Mouse (Mus musculus) heart, postnatal 36 days (tissue): ENCODE data around the gene Plcb1. TPM values are rescaled to one million over a fixed set of nuclear protein-coding genes. Genes with fewer than 3 reads are reported as not detected.

Experiments
- DNase-seq, 2 experiments: peaks; one replicate each; pipeline ENCODE4 v3.0.0; 2021 to 2022
- intact Hi-C: fragments of 180-260 bp; cut with DNase I; formaldehyde crosslinking; loops from one replicate; pipeline ENCODE4 v1.15.1; 2025
- total RNA-seq, 2 experiments: library from RNA; stranded (reverse); gene quantifications; 2 replicates each; pipeline ENCODE4 v1.2.3; 2021

The Plcb1 gene
- total RNA-seq, 2 experiments from 2014 or later, result 4.0 to 4.7 TPM

DNA sequence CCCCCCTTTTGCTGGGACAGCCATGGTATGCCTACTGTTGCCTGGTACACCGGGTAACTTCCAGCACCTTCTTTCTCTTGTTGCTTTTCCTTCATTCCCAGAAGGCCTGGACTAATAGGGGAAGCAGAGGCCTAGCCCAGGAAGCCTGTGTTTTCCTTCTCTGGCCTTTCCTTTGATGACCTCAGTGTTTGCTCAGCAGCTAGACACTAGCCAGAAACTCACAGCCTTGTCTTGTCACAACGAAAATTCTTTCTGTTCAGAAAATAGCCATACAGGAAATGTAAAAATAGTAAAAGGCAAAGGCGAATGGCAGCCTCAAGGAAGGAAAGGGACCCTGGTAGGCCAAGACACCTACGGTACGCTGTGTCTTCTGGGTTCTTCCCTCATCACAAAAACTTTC lies 489.1 kb downstream of the Plcb1 start:
- no peak for DNase-seq
- intact Hi-C loops, result no loop called here

DNA sequence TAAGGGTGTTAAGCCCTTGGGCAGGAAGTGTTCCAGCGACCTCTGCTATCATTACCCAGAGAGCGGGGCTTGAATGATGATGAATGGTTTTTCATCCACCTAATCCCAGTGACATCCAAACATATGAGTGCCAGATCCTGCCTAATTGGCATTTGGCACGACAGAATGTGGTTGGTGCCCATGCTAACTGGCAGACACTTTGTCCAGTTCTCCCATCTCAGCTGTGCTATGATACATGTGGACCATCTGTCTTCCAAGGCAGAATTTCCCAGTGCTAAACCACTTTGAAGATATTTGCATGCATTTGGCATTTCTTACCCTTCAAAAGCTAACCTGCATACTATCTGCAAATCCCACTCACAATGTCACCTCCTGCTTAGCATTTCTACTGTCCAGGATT lies 492.6 kb downstream of the Plcb1 start:
- intact Hi-C loops, result no loop called here
- no peak for DNase-seq

DNA sequence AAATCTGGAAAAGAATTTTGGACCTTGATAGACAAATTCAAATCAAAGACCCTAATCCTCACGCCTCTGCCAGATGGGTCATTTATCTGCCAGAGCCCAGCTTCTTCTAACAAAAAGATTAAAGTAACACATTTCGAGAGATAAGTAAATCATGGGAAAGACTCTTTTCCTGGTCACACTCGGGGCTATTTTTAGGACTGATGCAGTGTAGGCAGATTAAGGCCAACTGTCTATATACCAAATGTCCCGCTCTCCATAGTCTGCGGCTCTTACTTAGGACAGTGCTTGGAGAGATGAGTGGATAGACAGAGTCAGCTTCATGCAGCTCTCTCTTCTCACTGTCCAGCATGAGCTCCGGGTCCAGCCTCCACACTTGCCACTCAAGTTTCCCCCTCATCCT lies 493.2 kb downstream of the Plcb1 start:
- intact Hi-C loops, result no loop called here

DNA sequence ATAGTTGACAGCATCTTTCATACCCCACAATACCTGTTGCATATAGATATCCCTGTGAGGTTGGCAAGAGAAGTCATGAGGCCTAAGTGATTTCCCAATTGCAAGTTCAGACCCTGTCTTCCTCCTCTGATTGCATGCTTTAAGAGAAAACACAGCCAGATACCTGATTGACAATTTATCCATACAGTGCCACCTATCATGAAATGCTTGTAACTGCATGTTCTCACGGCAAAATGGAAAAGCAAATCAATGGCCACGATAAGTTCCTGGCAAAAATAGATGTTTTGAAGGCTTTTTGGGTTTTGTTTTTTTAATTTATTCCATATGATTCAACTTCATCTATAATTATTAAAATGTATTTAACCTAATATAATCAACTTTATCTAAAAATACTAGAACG lies 497.9 kb downstream of the Plcb1 start:
- DNase-seq, result no peak
- intact Hi-C loops, result loop anchor here (2.0 kb wide), 1 partner anchor 497 kb away; the partner anchor contains the start of gene Plcb1

More for the DNA sequence above, 493.2 kb downstream of the Plcb1 start:
- no peak for DNase-seq

DNA sequence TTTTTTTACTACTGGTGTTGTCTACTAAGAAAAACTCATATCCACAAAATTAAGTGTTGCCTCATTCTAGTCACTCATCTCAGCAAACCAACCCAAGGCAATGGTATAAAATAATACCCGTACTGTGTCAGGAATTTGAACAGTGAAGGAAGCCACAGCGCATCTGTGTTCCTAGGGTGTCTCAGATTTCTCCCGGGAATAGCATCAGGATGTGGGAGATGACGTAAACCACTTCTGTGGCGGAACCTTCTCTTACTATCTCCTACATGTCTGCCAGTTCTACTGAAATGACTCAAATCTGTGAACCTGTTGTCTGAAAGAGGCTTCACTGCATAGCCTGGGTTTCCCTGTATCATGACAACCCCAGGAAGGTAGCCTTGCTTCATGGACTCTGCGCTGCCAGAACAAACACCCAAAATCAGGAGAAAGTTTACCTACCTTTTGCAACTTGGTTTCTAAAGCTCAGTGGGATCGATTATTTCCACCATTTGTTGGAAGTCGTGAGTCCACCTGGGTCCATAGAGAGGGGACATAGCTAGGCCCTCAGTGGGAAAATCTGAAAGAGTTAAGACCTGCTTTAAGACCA lies 510.4 kb downstream of the Plcb1 start:
- intact Hi-C loops, result no loop called here
- no peak for DNase-seq

DNA sequence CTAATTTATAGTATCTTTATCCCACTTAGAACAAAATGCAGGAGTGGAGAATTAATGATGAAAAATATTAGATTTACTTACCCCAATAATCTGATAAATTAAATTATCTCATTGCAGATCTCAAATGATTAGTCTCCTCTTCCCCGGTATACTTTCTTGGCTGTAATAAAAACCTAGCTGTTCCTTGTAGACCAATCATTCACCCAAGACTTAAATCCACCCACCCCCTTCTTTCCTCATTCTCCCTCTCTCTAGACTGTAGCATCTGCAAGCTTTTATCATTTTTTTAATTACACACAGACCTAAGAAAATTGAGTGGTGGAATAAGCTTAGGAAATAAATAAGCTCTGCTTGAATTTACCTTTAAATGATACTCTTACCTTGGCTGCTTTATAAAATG lies 514.6 kb downstream of the Plcb1 start:
- DNase-seq, result no peak

DNA sequence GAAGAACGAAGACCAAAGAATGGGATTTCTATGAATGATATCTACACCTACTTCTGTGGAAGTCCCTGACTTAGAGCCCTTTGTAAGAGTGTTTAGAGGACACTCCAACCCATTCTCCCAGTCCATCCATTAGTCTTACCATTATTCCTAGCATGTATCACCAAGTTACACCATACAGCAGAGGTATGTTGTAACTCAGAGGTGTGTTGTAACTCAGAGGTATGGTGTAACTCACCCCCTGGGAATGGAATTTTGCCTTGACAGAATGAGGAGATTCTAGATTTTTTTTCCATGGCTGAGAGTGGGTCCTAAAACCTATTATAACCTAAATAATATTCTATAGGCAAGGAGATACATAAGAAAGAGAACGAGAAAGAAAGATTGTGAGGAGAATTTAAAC lies 516.6 kb downstream of the Plcb1 start:
- intact Hi-C loops, result no loop called here
- no peak for DNase-seq

More for the DNA sequence above, 514.6 kb downstream of the Plcb1 start:
- intact Hi-C loops, result no loop called here

DNA sequence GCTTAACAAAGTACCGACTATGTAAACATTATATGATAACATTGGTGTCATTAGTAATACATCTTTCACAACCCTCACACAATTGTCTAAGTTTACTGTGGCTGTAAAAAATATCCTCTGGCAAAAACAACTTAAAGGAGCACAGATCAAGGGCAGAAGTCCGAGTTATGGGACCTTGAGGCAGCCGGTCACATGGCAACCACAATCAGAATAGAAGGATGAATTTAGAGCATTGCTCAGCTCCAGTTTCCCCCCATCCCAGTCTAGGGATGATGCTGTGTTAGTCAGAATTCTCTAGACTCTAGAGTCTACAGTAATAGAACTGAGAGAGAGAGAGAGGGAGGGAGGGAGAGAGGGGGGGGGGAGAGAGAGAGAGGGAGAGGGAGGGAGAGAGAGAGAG lies 519.3 kb downstream of the Plcb1 start:
- DNase-seq, result no peak
- intact Hi-C loops, result no loop called here

DNA sequence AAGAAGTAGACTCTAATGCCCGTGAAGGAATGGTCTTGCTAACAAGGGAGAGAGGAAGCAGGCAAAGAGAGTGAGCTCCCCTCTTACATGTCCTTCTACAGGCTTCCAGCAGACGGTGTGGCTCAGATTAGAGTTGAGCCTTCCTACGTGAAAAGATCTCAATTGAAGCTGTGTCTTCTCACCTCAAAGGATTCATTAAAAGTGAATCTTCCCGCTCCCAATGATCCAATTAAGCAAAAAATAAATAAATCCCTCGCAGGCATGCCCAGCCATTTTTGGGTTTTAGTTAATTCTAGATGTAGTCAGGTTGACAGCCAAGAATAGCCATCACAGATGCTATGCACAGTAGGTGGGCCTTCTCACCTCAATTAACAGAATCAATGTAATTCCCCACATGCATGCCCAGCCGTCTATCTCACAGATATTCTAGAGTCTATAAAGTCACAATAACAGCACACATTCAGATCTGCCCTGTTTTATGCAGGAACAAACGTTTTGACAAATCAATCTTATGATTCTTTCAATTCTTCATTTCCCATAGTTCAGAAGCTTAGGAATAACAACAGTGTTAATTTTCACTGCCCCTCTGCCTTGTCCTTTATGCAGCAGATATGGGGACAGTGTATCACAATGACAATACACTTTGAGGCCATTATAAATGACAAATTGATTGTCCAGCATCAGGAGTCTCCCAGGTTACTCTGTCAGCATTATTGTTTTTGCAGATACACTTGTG lies 520.0 kb downstream of the Plcb1 start:
- intact Hi-C loops, result no loop called here
- DNase-seq, result no peak

DNA sequence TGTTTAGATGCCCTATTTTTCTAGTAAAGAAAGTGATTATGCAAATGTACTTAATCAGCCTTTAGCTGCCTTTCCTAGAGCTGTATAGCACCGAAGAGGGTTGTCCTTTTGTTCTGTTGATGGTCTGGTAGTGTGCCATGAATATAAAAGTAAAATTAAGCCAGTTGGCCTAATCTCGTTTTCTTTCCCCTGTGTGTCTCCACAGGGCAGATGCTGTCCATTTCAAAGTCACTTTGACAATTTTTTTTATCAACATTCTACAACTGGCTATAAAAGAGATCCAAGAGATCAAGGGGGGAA lies 520.6 kb downstream of the Plcb1 start:
- no peak for DNase-seq
- intact Hi-C loops, result no loop called here

DNA sequence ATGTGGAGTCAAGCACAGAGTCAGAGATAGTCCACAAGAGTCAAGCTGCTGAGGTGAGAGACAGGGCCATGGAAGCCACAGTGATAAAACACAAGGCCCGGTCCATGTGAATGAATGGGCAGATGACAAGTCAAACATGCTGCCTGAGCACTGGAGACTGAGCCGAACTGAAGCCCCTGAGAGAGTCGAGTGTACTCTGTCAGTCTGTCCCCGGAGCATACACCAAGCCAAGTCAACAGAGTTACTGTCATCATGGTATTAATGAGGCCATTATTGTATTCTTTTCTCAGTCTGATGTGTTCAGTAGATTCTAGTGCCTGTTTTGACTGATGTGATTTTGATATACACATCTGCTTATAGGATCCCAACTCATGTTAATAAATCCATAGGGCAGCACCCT lies 521.9 kb downstream of the Plcb1 start:
- intact Hi-C loops, result no loop called here
- DNase-seq, result no peak

DNA sequence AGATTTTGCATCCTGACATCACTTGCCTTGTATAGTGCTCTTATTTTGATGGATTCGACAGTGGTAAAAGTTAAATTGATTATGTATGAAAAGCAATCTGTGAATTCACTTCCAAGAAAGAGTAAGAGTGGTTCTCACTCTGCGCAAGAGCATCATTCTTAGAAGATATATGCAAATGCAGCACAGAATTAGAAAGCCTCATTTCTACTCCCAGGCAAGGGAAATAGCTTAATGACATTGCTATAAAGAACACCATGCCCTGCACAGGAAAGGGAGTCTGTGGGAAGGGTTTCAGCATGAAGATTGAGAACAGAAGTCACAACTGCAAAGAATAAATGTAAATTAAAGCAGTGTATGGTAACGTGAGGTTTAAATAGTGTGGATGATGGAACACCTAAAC lies 530.1 kb downstream of the Plcb1 start:
- intact Hi-C loops, result no loop called here
- DNase-seq, result no peak

DNA sequence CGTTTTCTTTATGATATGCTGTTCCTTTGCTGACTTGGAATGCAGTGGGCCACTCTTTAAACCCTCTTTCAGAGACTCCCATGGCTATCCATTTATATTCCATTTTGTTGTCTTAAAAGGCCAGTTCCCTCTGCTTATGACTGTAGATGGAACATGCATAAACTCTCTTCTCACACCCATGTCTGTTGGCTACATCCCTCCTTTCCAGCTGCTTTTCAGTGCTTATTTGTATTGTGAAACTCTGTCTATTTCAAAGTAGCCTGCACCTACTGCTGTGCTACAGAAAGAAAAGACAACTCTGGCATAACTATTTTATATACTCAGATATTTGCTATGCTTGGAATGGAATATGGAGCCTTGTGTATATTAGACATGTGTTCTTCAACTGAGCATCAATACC lies 532.3 kb downstream of the Plcb1 start:
- no peak for DNase-seq
- intact Hi-C loops, result no loop called here

DNA sequence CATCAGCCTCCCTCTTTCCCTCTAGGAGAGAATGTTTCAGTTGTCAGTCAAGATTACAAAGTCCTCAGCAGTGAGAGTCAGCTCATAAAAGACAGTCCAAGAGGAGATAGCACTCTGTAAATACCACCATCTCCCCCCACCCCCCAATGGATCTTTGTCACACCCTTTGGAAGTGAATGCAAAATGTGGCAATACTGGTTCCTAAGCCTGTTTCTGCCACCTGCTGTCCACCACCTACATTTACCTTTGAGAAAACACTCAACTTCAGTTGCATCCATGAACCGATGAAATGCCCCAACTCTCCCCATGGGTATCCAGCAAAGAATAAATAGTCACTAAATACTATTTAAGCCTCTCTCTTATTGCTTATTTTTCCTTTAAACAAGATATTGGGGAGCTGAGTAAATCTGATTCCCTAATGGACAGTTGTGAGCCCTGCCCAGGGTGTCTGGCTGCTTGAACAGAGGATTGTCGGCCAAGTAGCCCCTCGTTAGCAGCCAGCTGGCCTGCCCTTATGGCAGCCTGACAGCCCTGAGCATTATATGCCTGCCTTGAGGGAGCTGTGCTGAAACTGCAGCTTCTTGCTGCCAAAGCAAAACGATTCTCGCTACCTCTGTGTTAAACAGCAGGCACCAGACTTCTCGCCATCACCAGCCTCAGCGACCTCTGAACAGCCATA lies 537.5 kb downstream of the Plcb1 start:
- intact Hi-C loops, result loop anchor here (10.0 kb wide), 1 partner anchor 1529 kb away; no protein-coding TSS in a partner anchor
- peak in 1 of 2 experiments; percentile 5 for DNase-seq

DNA sequence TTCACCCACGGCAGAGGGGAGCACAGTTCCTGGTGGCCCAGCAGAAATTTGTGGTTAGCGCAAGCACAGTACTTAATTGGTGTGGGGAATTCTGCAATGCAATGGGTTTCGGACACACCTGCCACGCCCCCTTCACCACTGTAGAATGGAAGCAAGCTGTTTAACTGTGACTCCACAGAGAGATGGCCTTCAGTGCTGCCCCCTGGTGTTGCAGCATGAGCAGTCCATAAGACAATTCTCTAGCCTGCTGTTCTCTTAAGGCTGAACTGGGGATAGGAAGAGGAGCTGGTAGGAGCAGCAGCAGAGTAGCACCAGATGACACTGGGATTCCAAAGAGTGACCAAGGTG lies 538.1 kb downstream of the Plcb1 start:
- intact Hi-C loops, result loop anchor here (10.0 kb wide), 1 partner anchor 1529 kb away; no protein-coding TSS in a partner anchor
- DNase-seq, result peak; percentile 69 to 77

DNA sequence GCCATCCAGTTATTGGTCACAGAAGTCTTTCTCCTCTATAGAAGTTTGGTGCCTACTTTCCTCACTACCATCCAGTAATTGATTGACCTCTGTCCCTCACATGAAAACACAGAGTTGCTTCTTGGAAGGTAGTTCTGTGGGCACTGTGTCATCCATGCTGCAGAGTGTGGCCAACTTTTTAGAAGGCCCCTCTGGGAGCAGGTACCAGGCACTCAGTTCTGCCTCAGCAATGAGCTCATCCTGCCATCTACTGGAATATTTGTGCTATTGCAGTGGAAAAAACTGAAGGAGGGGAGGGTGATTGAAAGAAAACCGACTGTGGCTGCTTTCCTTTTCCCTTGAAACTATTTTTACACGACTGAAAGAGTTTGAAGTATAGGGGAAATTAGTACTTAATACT lies 542.9 kb downstream of the Plcb1 start:
- intact Hi-C loops, result loop anchor here (1.0 to 10.0 kb wide), 3 partner anchors 321 to 1534 kb away; no protein-coding TSS in a partner anchor

DNA sequence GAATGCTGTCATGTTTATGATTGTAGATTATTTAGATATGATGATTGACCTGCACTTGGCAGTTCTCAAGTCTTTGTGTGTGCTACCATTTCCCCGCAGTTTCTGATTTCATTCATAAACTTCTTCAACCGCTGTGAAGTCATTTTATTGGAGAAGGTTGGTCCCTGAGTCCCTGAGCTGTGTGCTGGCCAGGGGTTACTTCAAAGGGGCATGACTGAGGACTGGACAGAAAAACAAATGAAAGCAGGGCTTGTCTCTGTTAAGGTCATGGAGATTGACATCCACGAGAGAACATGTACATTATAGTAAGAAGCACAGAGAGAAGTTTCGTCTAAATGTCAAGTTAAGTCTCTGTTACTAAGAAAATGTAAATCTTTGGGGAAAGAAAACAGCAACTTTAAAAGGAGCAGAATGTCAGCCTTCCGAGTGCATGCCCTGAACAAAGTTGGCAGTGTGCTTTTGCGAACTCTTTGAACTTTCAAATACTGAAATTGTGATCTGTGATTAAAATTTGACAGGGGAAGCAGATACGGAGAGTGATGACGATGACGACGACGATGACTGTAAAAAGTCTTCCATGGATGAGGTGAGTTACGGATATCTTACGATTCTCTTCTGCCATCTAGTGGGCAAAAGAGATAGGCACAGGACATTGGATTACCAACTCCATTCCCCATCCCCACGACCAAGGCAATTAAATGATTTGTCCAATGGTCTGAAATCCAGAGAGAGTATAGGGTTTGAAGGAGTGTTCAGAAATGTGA lies 544.1 kb downstream of the Plcb1 start:
- DNase-seq, result peak; percentile 20 to 34
- intact Hi-C loops, result loop anchor here (1.0 to 10.0 kb wide), 3 partner anchors 323 to 1535 kb away; no protein-coding TSS in a partner anchor

More for the DNA sequence above, 542.9 kb downstream of the Plcb1 start:
- DNase-seq, result peak in 1 of 2 experiments; percentile 11

DNA sequence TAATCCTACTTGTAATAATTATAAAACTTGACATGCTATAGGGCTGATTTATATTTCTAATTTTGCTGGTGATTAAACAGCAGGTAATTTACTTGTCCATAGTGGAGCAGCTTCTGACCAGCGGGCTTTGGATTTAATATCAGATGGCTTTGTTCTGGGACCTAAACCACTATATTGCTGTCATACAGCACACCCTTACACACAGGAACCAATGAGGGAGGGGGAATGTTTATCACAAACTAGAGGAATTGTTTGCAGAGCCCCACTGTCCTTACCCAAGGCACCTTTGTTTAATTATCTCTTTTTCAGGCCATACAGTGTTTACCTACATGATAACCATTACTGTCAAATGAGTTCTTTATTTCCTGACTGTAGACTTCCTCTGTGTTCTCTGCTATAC lies 546.0 kb downstream of the Plcb1 start:
- no peak for DNase-seq
- intact Hi-C loops, result no loop called here

DNA sequence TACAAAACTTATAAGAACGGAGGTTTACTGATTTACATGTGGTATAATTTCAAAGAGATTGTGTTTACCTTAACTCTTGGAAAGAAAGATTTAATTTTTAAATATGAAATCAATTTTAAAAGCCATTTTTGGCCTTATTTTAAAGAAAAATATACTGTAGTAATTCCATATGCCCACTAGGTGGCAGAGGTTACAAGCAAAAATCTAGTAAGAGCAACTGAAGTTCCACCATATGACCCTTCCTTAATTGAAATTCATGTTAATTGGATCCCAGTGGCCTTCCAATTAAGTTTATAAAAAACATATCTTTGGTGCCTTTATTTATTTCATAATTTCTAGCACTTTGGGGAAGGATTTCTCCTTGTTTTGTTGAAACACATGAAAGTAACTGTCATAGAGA lies 570.4 kb downstream of the Plcb1 start:
- intact Hi-C loops, result loop anchor here (5.0 kb wide), 1 partner anchor 781 kb away; no protein-coding TSS in a partner anchor
- DNase-seq, result no peak

DNA sequence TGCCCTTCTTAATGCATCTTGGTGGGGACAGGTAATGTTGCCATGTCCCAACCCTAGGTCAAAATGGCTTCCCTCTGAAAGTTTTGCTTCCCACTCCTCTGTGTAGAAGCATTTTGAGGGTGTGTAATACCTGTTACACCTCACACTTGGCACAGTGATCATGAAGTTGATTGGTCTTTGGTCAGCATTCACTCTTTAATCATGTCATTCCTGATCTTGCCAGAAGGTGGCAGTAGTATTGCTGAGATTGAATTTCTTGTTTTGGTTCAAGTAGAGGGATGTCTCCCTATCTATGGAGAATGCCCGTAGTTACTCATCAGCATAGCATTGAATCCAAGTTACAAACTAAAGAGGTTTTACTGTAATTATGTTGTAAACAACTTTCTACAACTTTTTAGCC lies 575.9 kb downstream of the Plcb1 start:
- intact Hi-C loops, result loop anchor here (1.0 kb wide), 1 partner anchor 566 kb away; no protein-coding TSS in a partner anchor
- peak in 1 of 2 experiments; percentile 14 for DNase-seq

DNA sequence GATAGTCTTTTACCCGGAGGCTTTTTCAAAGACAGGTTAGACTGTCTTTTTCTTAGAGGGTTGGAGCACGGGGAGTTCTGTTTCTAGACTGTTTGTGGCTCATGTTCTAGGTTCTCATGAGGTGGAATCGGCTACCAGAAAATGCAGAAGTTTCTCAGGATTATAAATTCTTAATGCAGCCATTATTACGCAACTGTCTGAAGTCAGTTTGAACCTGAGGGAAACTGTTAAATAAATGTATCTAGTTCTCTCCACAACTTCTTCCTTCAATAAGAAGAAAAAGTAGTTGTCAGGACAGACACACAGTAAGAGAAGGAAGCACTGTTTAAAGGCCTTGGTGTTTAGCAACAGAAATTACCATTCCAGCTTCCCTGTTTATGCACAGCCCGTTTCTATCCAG lies 577.1 kb downstream of the Plcb1 start:
- no peak for DNase-seq
- intact Hi-C loops, result no loop called here
